15 mouse cellular contexts compared by ENCODE assay signal in the genomic region with DNA sequence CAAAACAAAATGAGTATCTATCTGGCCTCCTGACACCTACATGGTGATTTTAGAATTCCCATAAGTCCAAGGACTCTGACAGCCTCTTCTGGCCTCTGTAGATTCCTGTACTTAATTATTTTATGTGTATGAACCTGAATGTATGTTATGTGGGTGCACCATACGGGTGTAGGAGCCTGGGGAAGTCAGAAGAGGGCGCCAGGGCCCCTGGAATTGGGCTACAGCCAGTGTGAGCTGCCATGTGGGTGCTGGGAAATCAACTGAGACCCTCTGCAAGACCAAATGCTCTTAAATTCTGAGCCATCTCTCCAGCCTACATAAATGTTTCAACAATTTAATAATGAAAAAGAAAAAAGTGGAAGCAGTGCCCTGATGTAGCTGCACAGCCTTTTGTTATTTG. TPM values are rescaled to one million over a fixed set of nuclear protein-coding genes. Genes with fewer than 3 reads are reported as not detected.
A peak's percentile ranks its signal among the peaks of the same experiment; 100 is the strongest.
DNase-seq lines count a peak whose midpoint lies in the region; ATAC-seq and TF ChIP-seq lines count a peak whose summit lies in the region.
"Had no signal": no experiment of that assay in that cellular context is flagged by ENCODE, and none has a peak within 500 bp of the region (broad histone marks: within the 10 kb centered on the region; RNA-seq: fewer than 3 reads in every experiment).

No protein-coding gene starts in this region.

- H3K4me2 ChIP-seq in liver, embryonic 12.5 days: no peak overlapping the region
- H3K4me2 ChIP-seq in liver, postnatal 0 days (ENCODE audit: low read depth, low read length): no peak overlapping the region
- H3K4me2 ChIP-seq in stomach, postnatal 0 days (replicated peaks; ENCODE audit: low read depth): no peak overlapping the region
- H3K4me2 ChIP-seq: hindbrain, embryonic 14.5 days; kidney, embryonic 15.5 days; liver, embryonic 15.5 days; midbrain, embryonic 11.5 days; stomach, embryonic 15.5 days had no signal

- peak; percentile 28 for DNase-seq in heart, adult 11 months
- no peak for DNase-seq in heart, postnatal 14 days
- peak; percentile 13 for DNase-seq in liver
- no peak for DNase-seq in Patski (ENCODE audit: low read depth, low spot score)
- peak; percentile 13 for DNase-seq in liver, postnatal 0 days
- no peak for DNase-seq in stomach, postnatal 0 days (ENCODE audit: low spot score)
- DNase-seq: cerebellum, postnatal 10 days; lung, postnatal 36 days had no signal

- H3K4me1 ChIP-seq in liver, embryonic 12.5 days: peaks cover 12% of the 10 kb centered on the region
- H3K4me1 ChIP-seq in liver, postnatal 0 days (ENCODE audit: insufficient read depth): peaks cover 6% of the 10 kb centered on the region; the same call in 1 of the 2 replicates
- no peaks in the 10 kb centered on the region for H3K4me1 ChIP-seq in stomach, postnatal 0 days (replicated peaks; ENCODE audit: control insufficient read depth, insufficient read depth)
- H3K4me1 ChIP-seq: kidney, embryonic 15.5 days; stomach, embryonic 15.5 days had no signal

- ATAC-seq in liver, embryonic 12.5 days: no peak
- no peak for ATAC-seq in Patski
- no peak for ATAC-seq in liver, postnatal 0 days
- no peak for ATAC-seq in stomach, postnatal 0 days (ENCODE audit: low FRiP score, low TSS enrichment)

- H3K27ac ChIP-seq in liver, embryonic 12.5 days: no peak overlapping the region
- no peak overlapping the region for H3K27ac ChIP-seq in liver, postnatal 0 days (ENCODE audit: low read depth)
- H3K27ac ChIP-seq in stomach, postnatal 0 days (replicated peaks): no peak overlapping the region
- H3K27ac ChIP-seq: hindbrain, embryonic 14.5 days; kidney, embryonic 15.5 days; liver, embryonic 15.5 days; stomach, embryonic 15.5 days had no signal

- CTCF ChIA-PET in Patski (lab: Charles Lee): no interaction called here

- POLR2A ChIA-PET in Patski (lab: Charles Lee): interaction anchor here (0.5 to 1.5 kb wide), 2 partner anchors 21 to 39 kb away, joined by 3 to 4 read pairs; no protein-coding TSS in a partner anchor

- H3K36me3 ChIP-seq in liver, embryonic 12.5 days: no peaks in the 10 kb centered on the region
- no peaks in the 10 kb centered on the region for H3K36me3 ChIP-seq in liver, postnatal 0 days (replicated peaks; ENCODE audit: insufficient read depth, low read length)
- H3K36me3 ChIP-seq in stomach, postnatal 0 days (ENCODE audit: control insufficient read depth, insufficient read depth, low read length): no peaks in the 10 kb centered on the region
- H3K36me3 ChIP-seq: kidney, embryonic 15.5 days; liver, embryonic 15.5 days; stomach, embryonic 15.5 days had no signal

- no peak overlapping the region for H3K4me3 ChIP-seq in liver, embryonic 12.5 days
- no peak overlapping the region for H3K4me3 ChIP-seq in liver, postnatal 0 days (ENCODE audit: low read depth, low read length)
- H3K4me3 ChIP-seq in stomach, postnatal 0 days (ENCODE audit: low read depth, low read length): no peak overlapping the region
- H3K4me3 ChIP-seq: kidney, embryonic 15.5 days; liver, embryonic 15.5 days; stomach, embryonic 15.5 days had no signal

- H3K9me3 ChIP-seq in liver, embryonic 12.5 days (replicated peaks): 0 out of 2 replicates have a peak, but pooled peaks cover 6% of the 10 kb centered on the region
- no peaks in the 10 kb centered on the region for H3K9me3 ChIP-seq in liver, postnatal 0 days (ENCODE audit: low read length)
- H3K9me3 ChIP-seq in stomach, postnatal 0 days (ENCODE audit: control insufficient read depth, low read length): no peaks in the 10 kb centered on the region
- H3K9me3 ChIP-seq: kidney, embryonic 15.5 days; liver, embryonic 15.5 days; stomach, embryonic 15.5 days had no signal

- no peaks in the 10 kb centered on the region for H3K27me3 ChIP-seq in liver, embryonic 12.5 days (replicated peaks)
- H3K27me3 ChIP-seq in Patski: no peaks in the 10 kb centered on the region
- no peaks in the 10 kb centered on the region for H3K27me3 ChIP-seq in liver, postnatal 0 days (ENCODE audit: insufficient read depth, low read length)
- no peaks in the 10 kb centered on the region for H3K27me3 ChIP-seq in stomach, postnatal 0 days (ENCODE audit: control insufficient read depth, insufficient read depth, low read length)
- H3K27me3 ChIP-seq: kidney, embryonic 15.5 days; liver, embryonic 15.5 days; stomach, embryonic 15.5 days had no signal

- H3K9ac ChIP-seq in liver, embryonic 12.5 days: no peak overlapping the region
- H3K9ac ChIP-seq in liver, postnatal 0 days (replicated peaks): no peak overlapping the region
- no peak overlapping the region for H3K9ac ChIP-seq in stomach, postnatal 0 days (ENCODE audit: low read length)
- H3K9ac ChIP-seq: hindbrain, embryonic 14.5 days; kidney, embryonic 15.5 days; liver, embryonic 15.5 days; stomach, embryonic 15.5 days had no signal

- WGBS in liver, embryonic 12.5 days (ENCODE audit: insufficient replicate concordance): 31% methylated on average over 2 of the region's 2 CpGs
- WGBS in liver, postnatal 0 days (ENCODE audit: insufficient replicate concordance): 49% methylated on average over 2 of the region's 2 CpGs
- 43% methylated on average over 2 of the region's 2 CpGs for WGBS in stomach, postnatal 0 days

- TF ChIP-seq EP300 in liver, postnatal 0 days (IDR thresholded peaks at IDR 0.05; ENCODE audit: low read depth): no peak
- no peak for TF ChIP-seq EP300 in stomach, postnatal 0 days (optimal IDR thresholded peaks at IDR 0.05)

- TF ChIP-seq CTCF in Patski (IDR thresholded peaks at IDR 0.05): peak; percentile 27
- peak; percentile 36 for TF ChIP-seq CTCF in liver, postnatal 0 days (IDR thresholded peaks at IDR 0.05; ENCODE audit: low read depth)
- no peak for TF ChIP-seq CTCF in stomach, postnatal 0 days (IDR thresholded peaks at IDR 0.05; ENCODE audit: low read depth)

- in situ Hi-C loops in Patski (cut with MboI; ENCODE audit: low pct_unique_long_range_greater_than_20kb): no loop called here

- intact Hi-C loops in heart, postnatal 14 days (cut with DNase I): no loop called here

RNA-seq across cellular contexts. Expression of gene Actg1, which starts 10.9 kb away (rescaled TPM):
- total RNA-seq in heart, postnatal 14 days (2021): 100 to 1,000 TPM; 451 to 520 TPM
- 952 and 1,008 TPM in 2 replicates for polyA plus RNA-seq in liver, embryonic 12.5 days (2016; fragmentation: Nextera tagmentation; extraction: Ambion mirVana)
- 2,862 TPM for polyA plus RNA-seq in Patski (2021)
- polyA plus RNA-seq in liver, postnatal 0 days (2015; fragmentation: Nextera tagmentation; extraction: Ambion mirVana): 463 and 498 TPM in 2 replicates
- polyA plus RNA-seq in stomach, postnatal 0 days (2015; fragmentation: Nextera tagmentation; extraction: Ambion mirVana): 2,268 and 2,377 TPM in 2 replicates

RNA-seq across cellular contexts. Expression of gene Fscn2, which starts 23.9 kb away (rescaled TPM):
- not detected for total RNA-seq in heart, postnatal 14 days (2021)
- 0.16 and 0.18 TPM in 2 replicates for polyA plus RNA-seq in liver, embryonic 12.5 days (2016; fragmentation: Nextera tagmentation; extraction: Ambion mirVana)
- 0.23 TPM for polyA plus RNA-seq in Patski (2021)
- polyA plus RNA-seq in liver, postnatal 0 days (2015; fragmentation: Nextera tagmentation; extraction: Ambion mirVana): not detected in 2 replicates
- 0.41 and 0.47 TPM in 2 replicates for polyA plus RNA-seq in stomach, postnatal 0 days (2015; fragmentation: Nextera tagmentation; extraction: Ambion mirVana)
- total RNA-seq: granulocyte monocyte progenitor cell, adult 5-6 weeks had no signal
- polyA plus RNA-seq: liver, embryonic 15.5 days had no signal

RNA-seq across cellular contexts. Expression of gene Faap100, which starts 41.1 kb away (rescaled TPM):
- total RNA-seq in heart, postnatal 14 days (2021): 10 to 100 TPM; 19.0 to 19.6 TPM
- 12.8 and 13.1 TPM in 2 replicates for polyA plus RNA-seq in liver, embryonic 12.5 days (2016; fragmentation: Nextera tagmentation; extraction: Ambion mirVana)
- 15.1 TPM for polyA plus RNA-seq in Patski (2021)
- polyA plus RNA-seq in liver, postnatal 0 days (2015; fragmentation: Nextera tagmentation; extraction: Ambion mirVana): 5.5 and 5.8 TPM in 2 replicates
- 14.3 and 15.3 TPM in 2 replicates for polyA plus RNA-seq in stomach, postnatal 0 days (2015; fragmentation: Nextera tagmentation; extraction: Ambion mirVana)

Comparison
In these comparisons a context has a peak if more than half of its experiments do, and no peak if none do; other contexts are left out.
1. DNase-seq: peak in heart, adult 11 months (single experiment), liver (single experiment) and liver, postnatal 0 days (single experiment); none in heart, postnatal 14 days (0 of 2), Patski (single experiment) and stomach, postnatal 0 days (single experiment).